Mouse (Mus musculus): ENCODE measurements at regions not wholly inside any gene's neighbourhood (a gene's known extent, or its start where the extent isn't known, plus 50 kb on each side); places are given as distances from the start of the nearest gene placed in this dataset.

DNA sequence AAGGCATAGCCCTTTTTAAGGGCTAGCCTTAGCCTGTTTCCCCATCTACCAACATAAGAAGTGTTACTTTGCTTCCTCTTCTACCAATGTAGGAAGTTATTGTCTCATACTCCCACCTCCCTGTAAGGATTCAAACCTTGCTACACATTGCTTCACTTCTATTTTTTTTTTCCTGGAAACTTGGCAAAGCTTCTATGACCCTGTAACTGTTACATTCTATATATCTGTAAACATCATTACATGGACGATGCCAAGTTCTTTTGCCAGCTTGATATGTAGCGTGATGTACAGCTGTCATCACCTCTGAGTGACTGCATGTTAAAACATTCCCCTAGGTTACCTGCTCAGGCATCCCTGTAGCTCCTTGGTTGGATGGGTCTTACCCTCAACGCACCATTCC, 114.1 kb upstream of the Pbx1 start:
- Histone ChIP-seq H3K9me3 (replicated peaks; ENCODE audit: control insufficient read depth, low read length) (no peaks in the 10 kb centered on the region), H3K9ac (replicated peaks; ENCODE audit: low read length) (no peak overlapping the region), H3K27me3 (ENCODE audit: control insufficient read depth, insufficient read depth, low read length) (no peaks in the 10 kb centered on the region), H3K4me3 (ENCODE audit: low read depth, low read length) (no peak overlapping the region), H3K27ac (replicated peaks; ENCODE audit: low read depth, low read length) (no peak overlapping the region), H3K4me2 (ENCODE audit: low read depth, low read length) (no peak overlapping the region), H3K36me3 (replicated peaks; ENCODE audit: control insufficient read depth, insufficient read depth, low read depth, low read length) (no peaks in the 10 kb centered on the region), H3K4me1 (ENCODE audit: control insufficient read depth, insufficient read depth, low read length) (no peaks in the 10 kb centered on the region)
- DNase-seq (ENCODE audit: low spot score) (no peak), ATAC-seq (replicated peaks; ENCODE audit: insufficient number of reproducible peaks, low FRiP score, low TSS enrichment, low read depth) (no peak)
- 84% methylated on average over 3 of the region's 3 CpGs for WGBS

DNA sequence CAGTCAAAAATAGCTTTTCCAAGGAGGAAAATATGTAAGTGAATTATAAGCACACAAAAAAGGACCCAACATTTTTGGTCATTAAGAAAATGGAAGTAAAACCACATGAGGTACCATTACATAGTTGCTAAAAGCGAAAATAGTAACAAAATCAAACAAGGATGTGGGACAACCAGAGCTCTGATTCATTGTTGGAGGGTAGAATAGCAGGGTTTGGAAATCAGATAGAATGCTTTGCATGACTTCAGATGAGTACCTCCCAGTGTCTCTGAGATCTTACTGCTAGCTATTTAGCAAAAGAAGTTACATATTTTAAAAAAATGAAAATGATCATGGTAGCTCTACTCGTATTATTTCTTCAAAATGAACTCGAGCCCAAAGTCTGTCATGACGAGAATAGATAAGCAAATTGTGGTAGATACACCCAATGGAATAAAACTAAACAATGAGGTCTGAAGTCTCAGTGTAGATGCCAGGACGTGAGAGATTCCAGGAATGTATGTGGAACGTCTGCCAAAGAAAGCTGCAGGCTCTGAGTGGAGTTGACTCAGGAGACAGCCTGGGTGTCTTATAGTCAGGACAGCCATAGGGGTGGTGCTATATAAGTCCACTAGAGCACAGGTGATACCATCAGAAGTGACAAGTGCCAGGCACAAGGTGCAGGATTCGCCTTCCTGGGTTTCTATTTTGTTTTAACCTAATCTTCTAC, 113.2 kb upstream of the Pbx1 start:
- H3K27me3 ChIP-seq (ENCODE audit: control insufficient read depth, insufficient read depth, low read length) = no peaks in the 10 kb centered on the region
- WGBS = 80% methylated on average over 7 of the region's 7 CpGs

DNA sequence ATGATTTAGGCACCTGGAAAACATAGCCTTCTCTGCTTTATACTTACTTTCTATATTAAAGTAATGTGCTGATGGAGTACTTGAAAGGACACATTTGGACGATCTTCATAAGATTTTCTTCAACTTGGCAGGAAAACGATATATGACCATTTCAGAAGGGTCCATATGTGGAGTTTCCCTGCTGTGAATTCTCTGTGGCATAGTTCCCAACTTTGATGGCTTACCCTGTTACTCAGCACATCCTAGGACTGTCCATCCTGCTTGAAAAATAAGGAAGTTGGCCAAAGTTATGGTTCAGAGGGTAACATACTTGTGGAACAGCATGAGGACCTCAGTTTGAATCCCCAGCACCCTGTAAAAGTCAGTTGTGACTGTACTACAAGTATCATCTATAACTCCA, 109.2 kb upstream of the Pbx1 start:
- WGBS = 86% methylated on average over 2 of the region's 2 CpGs
- Histone ChIP-seq H3K4me2 (ENCODE audit: low read depth, low read length) (no peak overlapping the region), H3K27ac (replicated peaks; ENCODE audit: low read depth, low read length) (no peak overlapping the region), H3K9ac (replicated peaks; ENCODE audit: low read length) (no peak overlapping the region), H3K27me3 (ENCODE audit: control insufficient read depth, insufficient read depth, low read length) (no peaks in the 10 kb centered on the region), H3K4me1 (ENCODE audit: control insufficient read depth, insufficient read depth, low read length) (no peaks in the 10 kb centered on the region), H3K36me3 (replicated peaks; ENCODE audit: control insufficient read depth, insufficient read depth, low read depth, low read length) (no peaks in the 10 kb centered on the region), H3K9me3 (replicated peaks; ENCODE audit: control insufficient read depth, low read length) (no peaks in the 10 kb centered on the region), H3K4me3 (ENCODE audit: low read depth, low read length) (no peak overlapping the region)
- DNase-seq (ENCODE audit: low spot score) = no peak
- no peak for ATAC-seq (replicated peaks; ENCODE audit: insufficient number of reproducible peaks, low FRiP score, low TSS enrichment, low read depth)

More for the DNA sequence above, 113.2 kb upstream of the Pbx1 start:
- DNase-seq (ENCODE audit: low spot score) (no peak), ATAC-seq (replicated peaks; ENCODE audit: insufficient number of reproducible peaks, low FRiP score, low TSS enrichment, low read depth) (no peak)
- no peak overlapping the region for H3K4me3 ChIP-seq (ENCODE audit: low read depth, low read length)
- no peaks in the 10 kb centered on the region for H3K36me3 ChIP-seq (replicated peaks; ENCODE audit: control insufficient read depth, insufficient read depth, low read depth, low read length)
- no peaks in the 10 kb centered on the region for H3K4me1 ChIP-seq (ENCODE audit: control insufficient read depth, insufficient read depth, low read length)
- H3K27ac ChIP-seq (replicated peaks; ENCODE audit: low read depth, low read length) = no peak overlapping the region
- no peak overlapping the region for H3K9ac ChIP-seq (replicated peaks; ENCODE audit: low read length)
- H3K9me3 ChIP-seq (replicated peaks; ENCODE audit: control insufficient read depth, low read length) = no peaks in the 10 kb centered on the region
- no peak overlapping the region for H3K4me2 ChIP-seq (ENCODE audit: low read depth, low read length)

DNA sequence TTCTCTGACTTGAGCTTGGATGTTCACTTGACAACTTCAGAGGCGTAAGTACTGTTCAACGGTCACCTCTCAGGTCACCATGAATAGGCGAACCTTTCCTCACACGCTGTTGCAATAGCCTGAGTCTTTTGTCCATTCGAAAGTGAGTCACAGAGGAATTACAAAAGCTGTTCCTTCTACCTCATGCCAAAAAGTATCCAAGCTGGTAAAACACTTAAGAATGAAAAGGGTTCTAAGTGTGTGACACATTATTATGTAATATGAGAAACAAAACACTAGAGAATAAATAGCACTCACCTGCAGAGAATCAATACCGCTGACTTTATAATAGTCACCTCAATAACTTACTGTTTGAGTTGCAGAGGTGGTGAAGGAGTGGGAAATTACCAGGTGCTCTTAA, 86.0 kb upstream of the Pbx1 start:
- ATAC-seq (replicated peaks; ENCODE audit: insufficient number of reproducible peaks, low FRiP score, low TSS enrichment, low read depth) = no peak
- 83% methylated on average over 6 of the region's 6 CpGs for WGBS
- H3K9me3 ChIP-seq (replicated peaks; ENCODE audit: control insufficient read depth, low read length) = no peaks in the 10 kb centered on the region
- H3K4me3 ChIP-seq (ENCODE audit: low read depth, low read length) = no peak overlapping the region
- no peaks in the 10 kb centered on the region for H3K36me3 ChIP-seq (replicated peaks; ENCODE audit: control insufficient read depth, insufficient read depth, low read depth, low read length)
- DNase-seq (ENCODE audit: low spot score) = no peak
- no peaks in the 10 kb centered on the region for H3K4me1 ChIP-seq (ENCODE audit: control insufficient read depth, insufficient read depth, low read length)
- H3K27me3 ChIP-seq (ENCODE audit: control insufficient read depth, insufficient read depth, low read length) = no peaks in the 10 kb centered on the region
- no peak overlapping the region for H3K9ac ChIP-seq (replicated peaks; ENCODE audit: low read length)
- no peak overlapping the region for H3K27ac ChIP-seq (replicated peaks; ENCODE audit: low read depth, low read length)
- no peak overlapping the region for H3K4me2 ChIP-seq (ENCODE audit: low read depth, low read length)

DNA sequence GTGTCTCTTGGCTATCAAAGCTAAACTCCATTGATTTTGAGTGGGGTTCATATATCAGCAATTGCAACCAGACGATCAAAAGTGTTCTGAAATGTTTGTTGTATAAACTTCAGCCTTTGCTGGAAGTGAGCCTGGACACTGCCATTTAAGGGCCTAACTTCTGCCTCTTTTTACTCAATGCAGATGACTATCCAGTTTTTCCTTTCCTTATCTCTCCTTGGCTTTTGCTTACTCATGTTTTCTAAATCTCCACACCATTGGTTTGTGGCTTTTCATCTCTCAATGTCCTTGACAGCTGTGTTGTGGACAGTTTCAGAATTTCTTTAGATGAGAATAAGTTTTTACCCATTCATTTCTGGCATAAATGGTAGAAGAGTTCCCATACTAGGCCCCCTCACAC, 74.3 kb upstream of the Pbx1 start:
- Histone ChIP-seq H3K9me3 (replicated peaks; ENCODE audit: control insufficient read depth, low read length) (no peaks in the 10 kb centered on the region), H3K4me2 (ENCODE audit: low read depth, low read length) (no peak overlapping the region), H3K27me3 (ENCODE audit: control insufficient read depth, insufficient read depth, low read length) (no peaks in the 10 kb centered on the region), H3K36me3 (replicated peaks; ENCODE audit: control insufficient read depth, insufficient read depth, low read depth, low read length) (no peaks in the 10 kb centered on the region), H3K4me1 (ENCODE audit: control insufficient read depth, insufficient read depth, low read length) (no peaks in the 10 kb centered on the region), H3K9ac (replicated peaks; ENCODE audit: low read length) (no peak overlapping the region), H3K27ac (replicated peaks; ENCODE audit: low read depth, low read length) (no peak overlapping the region), H3K4me3 (ENCODE audit: low read depth, low read length) (no peak overlapping the region)
- 76% methylated on average over 1 of the region's 1 CpGs for WGBS
- DNase-seq (ENCODE audit: low spot score) (no peak), ATAC-seq (replicated peaks; ENCODE audit: insufficient number of reproducible peaks, low FRiP score, low TSS enrichment, low read depth) (no peak)

DNA sequence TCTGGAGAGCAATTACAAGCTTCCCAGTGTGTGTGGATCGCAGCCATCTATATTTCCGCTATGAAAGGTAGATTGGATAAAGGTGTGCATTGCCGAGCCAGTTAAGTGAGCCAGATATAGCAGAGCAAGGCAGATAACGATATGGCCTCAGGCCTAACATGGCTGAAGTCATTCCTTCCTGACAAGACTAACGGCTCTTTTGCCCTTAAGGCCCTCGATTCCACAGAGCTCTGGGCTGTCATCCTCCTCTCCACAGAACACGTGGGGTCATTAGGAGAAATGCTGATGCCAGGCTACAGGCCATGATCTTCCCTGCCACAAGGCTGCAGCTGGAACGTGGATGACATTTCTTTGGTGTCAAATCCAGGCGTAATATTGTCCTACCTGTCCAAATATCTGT, 72.7 kb upstream of the Pbx1 start:
- no peaks in the 10 kb centered on the region for H3K4me1 ChIP-seq (ENCODE audit: control insufficient read depth, insufficient read depth, low read length)
- no peak overlapping the region for H3K27ac ChIP-seq (replicated peaks; ENCODE audit: low read depth, low read length)
- no peak overlapping the region for H3K9ac ChIP-seq (replicated peaks; ENCODE audit: low read length)
- 75% methylated on average over 9 of the region's 9 CpGs for WGBS
- ATAC-seq (replicated peaks; ENCODE audit: insufficient number of reproducible peaks, low FRiP score, low TSS enrichment, low read depth) = no peak
- DNase-seq (ENCODE audit: low spot score) = no peak
- no peaks in the 10 kb centered on the region for H3K9me3 ChIP-seq (replicated peaks; ENCODE audit: control insufficient read depth, low read length)
- H3K4me3 ChIP-seq (ENCODE audit: low read depth, low read length) = no peak overlapping the region
- H3K36me3 ChIP-seq (replicated peaks; ENCODE audit: control insufficient read depth, insufficient read depth, low read depth, low read length) = no peaks in the 10 kb centered on the region
- no peak overlapping the region for H3K4me2 ChIP-seq (ENCODE audit: low read depth, low read length)
- H3K27me3 ChIP-seq (ENCODE audit: control insufficient read depth, insufficient read depth, low read length) = no peaks in the 10 kb centered on the region

DNA sequence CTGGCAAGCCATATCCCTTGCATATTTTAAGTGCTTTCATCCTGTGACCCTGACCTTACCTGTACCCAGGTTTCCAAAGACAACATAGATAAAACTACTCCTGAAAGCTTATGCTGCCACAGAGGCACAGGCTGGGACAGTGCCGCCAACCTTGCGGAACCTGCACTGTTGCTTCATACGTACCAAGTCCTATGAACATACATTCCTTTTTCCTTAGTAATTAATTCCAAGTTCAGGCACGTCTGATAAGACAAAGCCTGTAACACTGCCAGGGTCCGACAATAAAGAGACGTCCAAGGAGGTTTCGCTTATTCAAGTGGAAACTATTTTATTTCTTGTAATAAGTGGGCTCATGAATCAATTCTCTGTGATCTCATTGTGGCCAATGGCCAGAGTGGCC, 70.2 kb upstream of the Pbx1 start:
- Histone ChIP-seq H3K4me3 (ENCODE audit: low read depth, low read length) (no peak overlapping the region), H3K9ac (replicated peaks; ENCODE audit: low read length) (no peak overlapping the region), H3K4me1 (ENCODE audit: control insufficient read depth, insufficient read depth, low read length) (no peaks in the 10 kb centered on the region), H3K9me3 (replicated peaks; ENCODE audit: control insufficient read depth, low read length) (no peaks in the 10 kb centered on the region), H3K4me2 (ENCODE audit: low read depth, low read length) (no peak overlapping the region), H3K36me3 (replicated peaks; ENCODE audit: control insufficient read depth, insufficient read depth, low read depth, low read length) (no peaks in the 10 kb centered on the region), H3K27ac (replicated peaks; ENCODE audit: low read depth, low read length) (no peak overlapping the region), H3K27me3 (ENCODE audit: control insufficient read depth, insufficient read depth, low read length) (no peaks in the 10 kb centered on the region)
- no peak for DNase-seq (ENCODE audit: low spot score)
- no peak; the same call in 1 of the 2 replicates for ATAC-seq (replicated peaks; ENCODE audit: insufficient number of reproducible peaks, low FRiP score, low TSS enrichment, low read depth)
- 57% methylated on average over 7 of the region's 7 CpGs for WGBS

DNA sequence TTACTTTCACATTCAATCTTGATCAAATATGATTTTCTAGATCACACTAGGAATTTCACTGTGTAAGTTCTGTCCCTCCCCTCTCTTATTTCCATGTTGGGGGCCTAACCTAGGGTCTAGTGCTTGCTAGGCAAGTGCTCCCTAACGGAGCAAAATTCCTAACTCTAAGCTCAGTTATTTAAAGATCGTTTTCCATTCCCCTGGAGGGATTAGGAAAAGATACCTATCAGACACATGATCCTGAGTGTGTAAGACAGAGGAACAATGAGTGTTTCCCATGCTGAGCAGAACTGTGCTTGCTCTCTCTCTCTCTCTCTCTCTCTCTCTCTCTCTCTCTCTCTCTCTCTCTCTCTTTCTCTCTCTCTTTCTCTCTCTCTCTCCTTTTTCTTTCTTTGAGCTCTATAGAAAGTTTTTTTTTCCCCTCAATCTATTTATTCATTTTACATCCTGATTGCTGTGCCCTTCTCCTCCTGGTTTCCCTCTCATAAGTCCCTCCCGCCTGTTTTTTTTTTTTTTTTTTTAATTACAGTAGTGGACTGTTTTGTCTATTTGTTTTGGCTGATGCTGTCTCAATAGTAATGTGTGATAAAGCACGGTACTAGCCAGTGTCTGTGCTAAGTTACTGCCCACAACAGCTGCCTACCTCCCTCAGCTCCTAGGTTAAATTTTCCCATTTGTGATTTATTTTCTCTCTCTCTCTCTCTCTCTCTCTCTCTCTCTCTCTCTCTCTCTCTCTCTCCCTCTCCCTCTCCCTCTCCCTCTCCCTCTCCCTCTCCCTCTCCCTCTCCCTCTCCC, 69.5 kb upstream of the Pbx1 start:
- 38% methylated on average over 4 of the region's 4 CpGs for WGBS
- no peaks in the 10 kb centered on the region for H3K4me1 ChIP-seq (ENCODE audit: control insufficient read depth, insufficient read depth, low read length)
- H3K9me3 ChIP-seq (replicated peaks; ENCODE audit: control insufficient read depth, low read length) = no peaks in the 10 kb centered on the region
- no peaks in the 10 kb centered on the region for H3K36me3 ChIP-seq (replicated peaks; ENCODE audit: control insufficient read depth, insufficient read depth, low read depth, low read length)
- no peaks in the 10 kb centered on the region for H3K27me3 ChIP-seq (ENCODE audit: control insufficient read depth, insufficient read depth, low read length)
- H3K4me3 ChIP-seq (ENCODE audit: low read depth, low read length) = no peak overlapping the region
- no peak overlapping the region for H3K4me2 ChIP-seq (ENCODE audit: low read depth, low read length)
- ATAC-seq (replicated peaks; ENCODE audit: insufficient number of reproducible peaks, low FRiP score, low TSS enrichment, low read depth) = no peak
- DNase-seq (ENCODE audit: low spot score) = peak; percentile 37
- H3K27ac ChIP-seq (replicated peaks; ENCODE audit: low read depth, low read length) = no peak overlapping the region
- no peak overlapping the region for H3K9ac ChIP-seq (replicated peaks; ENCODE audit: low read length)
